Mouse (Mus musculus) A20 (cell line): ENCODE measurements around the gene Olfr771.
"Not testable (repeated sequence)": the region's sequence is repeated elsewhere in the genome, so short reads cannot be mapped to it uniquely, and the experiment has no call there.

Experiments
- DNase-seq: peaks from one replicate; pipeline ENCODE4 v3.0.0-alpha.2; 2011; ENCODE audit warnings: low read depth, low spot score

The Olfr771 gene

GRCm38 (mm10) chr10:129164651-129165050 lies at the start of gene Olfr771:
Gene Olfr771, minus strand, starts transcription at chr10:129164751.
- DNase-seq = no peak

- not testable (repeated sequence) for DNase-seq
Measured at GRCm38 (mm10) chr10:129187319-129187718, 22.8 kb upstream of the Olfr771 start, which contains the start of gene Olfr773. Gene Olfr773, minus strand, starts transcription at chr10:129187419.

DNA sequence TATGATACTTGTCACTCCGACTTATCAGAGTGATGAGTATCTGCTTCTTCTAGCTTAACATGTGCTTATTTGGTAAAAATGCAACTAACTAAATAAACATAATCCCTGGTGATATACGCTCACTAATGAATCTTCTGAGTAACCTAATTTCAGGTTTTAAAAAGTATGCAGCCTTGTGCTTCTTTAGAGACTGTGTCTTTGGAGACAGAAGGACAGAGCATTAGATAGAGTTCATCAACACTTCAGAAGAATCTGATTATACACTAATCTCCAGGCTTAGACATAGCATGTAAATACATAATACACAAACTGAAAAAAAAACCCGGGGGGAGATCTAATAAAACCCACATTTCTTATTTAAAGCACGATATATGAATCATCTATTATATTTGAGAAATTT lies 13.3 kb upstream of the Olfr771 start, which contains the start of gene Olfr772:
Olfr772 (minus strand) TSS at position 101 of the 400 bp plus-strand sequence.
- not testable (repeated sequence) for DNase-seq

DNA sequence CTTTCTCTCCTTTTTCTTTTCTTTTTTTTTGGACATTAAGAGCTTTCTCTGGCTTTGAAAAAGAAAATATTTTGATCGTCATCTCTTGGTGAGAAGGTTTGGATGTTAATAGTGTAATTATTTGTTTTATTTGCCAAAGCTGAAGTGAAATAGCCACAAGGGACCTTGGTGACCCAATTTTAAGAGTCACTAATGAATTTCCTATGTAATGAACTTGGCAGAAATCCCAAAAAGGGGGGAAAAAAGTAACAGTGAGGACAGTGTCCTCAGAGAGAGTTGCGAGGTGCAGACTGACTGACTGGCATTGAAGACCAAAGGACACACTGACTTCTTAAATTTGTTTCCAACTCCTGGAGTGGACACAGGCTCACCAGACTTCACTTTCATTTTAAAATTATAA lies 25.7 kb downstream of the Olfr771 start, which contains the start of gene Olfr770:
Olfr770 (minus strand) TSS at position 101 of the 400 bp plus-strand sequence.
- DNase-seq = no peak

DNA sequence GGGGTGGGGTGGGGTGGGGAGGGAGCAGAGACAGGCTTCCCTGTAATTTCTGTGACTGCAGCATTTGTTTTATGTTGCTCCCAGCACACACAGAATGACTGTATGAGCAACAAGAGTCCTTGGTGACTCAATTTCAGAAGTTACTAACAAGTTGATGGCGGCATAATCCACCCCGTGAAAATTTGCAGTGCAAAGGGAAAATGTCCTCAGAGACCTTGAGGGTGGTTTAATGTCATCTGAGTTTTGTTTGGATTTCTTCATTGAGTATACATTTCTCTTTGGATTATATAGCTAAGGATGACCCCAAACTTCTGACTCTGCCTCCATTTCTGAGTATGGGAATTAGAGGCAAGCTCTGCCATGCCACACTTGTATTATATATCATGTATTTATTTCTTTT lies 46.8 kb downstream of the Olfr771 start, which contains the start of gene Olfr769:
Olfr769 (minus strand) TSS at position 101 of the 400 bp plus-strand sequence.
- no peak for DNase-seq

- DNase-seq = no peak
Measured at GRCm38 (mm10) chr10:129115146-129115545, 49.4 kb downstream of the Olfr771 start.
